Mouse (Mus musculus): Measurements from ENCODE around the gene Olig2.
"Not testable (repeated sequence)": the region's sequence is repeated elsewhere in the genome, so short reads cannot be mapped to it uniquely, and the experiment has no call there.

Gene Olig2

GRCm38 (mm10) chr16:91226883-91227759 is 1.9 kb downstream of the Olig2 start:
- DNase-seq (ENCODE audit: low spot score), result no peak

- no peak for DNase-seq (ENCODE audit: low spot score)
Observed at GRCm38 (mm10) chr16:91227760-91228043, 2.4 kb downstream of the Olig2 start.

GRCm38 (mm10) chr16:91228238-91229071 is 3.2 kb downstream of the Olig2 start:
- no peak for DNase-seq (ENCODE audit: low spot score)

GRCm38 (mm10) chr16:91229072-91229348 is 3.8 kb downstream of the Olig2 start:
- DNase-seq (ENCODE audit: low spot score), result no peak

- no peak for DNase-seq (ENCODE audit: low spot score)
Observed at GRCm38 (mm10) chr16:91229643-91230042, 4.4 kb downstream of the Olig2 start.

GRCm38 (mm10) chr16:91231781-91232469 is 6.7 kb downstream of the Olig2 start:
- no peak for DNase-seq (ENCODE audit: low spot score)

GRCm38 (mm10) chr16:91232470-91233240 is 7.4 kb downstream of the Olig2 start:
- no peak for DNase-seq (ENCODE audit: low spot score)

- DNase-seq (ENCODE audit: low spot score), result no peak
Observed at GRCm38 (mm10) chr16:91233241-91233944, 8.1 kb downstream of the Olig2 start.

- no peak for DNase-seq (ENCODE audit: low spot score)
Observed at GRCm38 (mm10) chr16:91239024-91239423, 13.8 kb downstream of the Olig2 start.

GRCm38 (mm10) chr16:91246292-91246691 is 21.0 kb downstream of the Olig2 start:
- DNase-seq (ENCODE audit: low spot score), result no peak

GRCm38 (mm10) chr16:91255419-91256164 is 30.3 kb downstream of the Olig2 start:
- not testable (repeated sequence) for DNase-seq (ENCODE audit: low spot score)

GRCm38 (mm10) chr16:91258956-91259355 is 33.7 kb downstream of the Olig2 start:
- no peak for DNase-seq (ENCODE audit: low spot score)

- no peak for DNase-seq (ENCODE audit: low spot score)
Observed at GRCm38 (mm10) chr16:91260861-91261260, 35.6 kb downstream of the Olig2 start.

- DNase-seq (ENCODE audit: low spot score), result no peak
Observed at GRCm38 (mm10) chr16:91262467-91263220, 37.4 kb downstream of the Olig2 start.

- DNase-seq (ENCODE audit: low spot score), result no peak
Observed at GRCm38 (mm10) chr16:91265972-91266371, 40.7 kb downstream of the Olig2 start.

GRCm38 (mm10) chr16:91268724-91269452 is 43.6 kb downstream of the Olig2 start:
- DNase-seq (ENCODE audit: low spot score), result no peak

GRCm38 (mm10) chr16:91269468-91270211 is 44.4 kb downstream of the Olig2 start, which contains the start of gene Olig1:
Olig1 (plus strand) TSS chr16:91269772.
- DNase-seq (ENCODE audit: low spot score), result no peak

- DNase-seq (ENCODE audit: low spot score), result no peak
Observed at GRCm38 (mm10) chr16:91270212-91270971, 45.1 kb downstream of the Olig2 start.
